Mouse (Mus musculus) brown adipose tissue, adult 24 weeks (tissue): ENCODE data around the gene Coq10b. TPM values are rescaled to one million over a fixed set of nuclear protein-coding genes. Genes with fewer than 3 reads are reported as not detected.
"Not testable (repeated sequence)": the region's sequence is repeated elsewhere in the genome, so short reads cannot be mapped to it uniquely, and the experiment has no call there.

Source experiments
- H3K27ac ChIP-seq: fragments of 200-500 bp; replicated peaks from 2 replicates; pipeline ENCODE4 v1.5.1; 2012; ENCODE audit warnings: low read depth, mild to moderate bottlenecking, low read length
- H3K4me1 ChIP-seq: fragments of 200-500 bp; 2 replicates; pipeline ENCODE4 v1.6.1; 2012; ENCODE audit warnings: low read length, mixed read lengths; ENCODE audit not compliant: control insufficient read depth, insufficient read depth, insufficient read length
- H3K4me3 ChIP-seq: fragments of 200-500 bp; 2 replicates; pipeline ENCODE4 v1.5.1; 2012; ENCODE audit warnings: low read depth, mild to moderate bottlenecking, low read length, moderate library complexity; ENCODE audit not compliant: insufficient read depth
- polyA plus RNA-seq: library from polyadenylated mRNA; stranded (reverse); fragments of >200 nt; gene quantifications from 2 replicates; pipeline ENCODE4 v1.2.4, GENCODE M21; 2012; ENCODE audit not compliant: missing spikeins, insufficient read depth, insufficient read length

The Coq10b gene
- polyA plus RNA-seq, 1 experiment = 34.4 TPM

DNA sequence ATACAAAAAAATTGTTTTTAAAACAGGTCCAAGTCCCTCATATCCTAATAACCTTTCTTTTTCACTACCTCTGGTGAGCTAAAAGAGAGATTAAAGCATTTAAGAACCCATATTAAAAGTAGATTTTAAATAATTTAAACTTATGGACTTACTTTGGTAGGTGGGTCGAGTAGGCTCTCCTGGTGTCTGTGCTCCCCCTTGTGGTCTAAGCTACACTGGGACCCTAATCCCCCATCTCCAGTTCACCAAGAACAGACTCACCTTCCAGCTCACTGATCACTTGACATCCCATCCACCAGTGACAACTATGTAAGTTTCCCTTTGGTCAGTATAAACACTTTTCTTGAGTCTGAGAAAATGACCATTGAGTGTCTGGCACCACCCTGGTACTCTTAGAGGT, 10.3 kb upstream of the Coq10b start:
- H3K4me1 ChIP-seq = no peaks in the 10 kb centered on the region
- H3K4me3 ChIP-seq = no peak overlapping the region
- no peak overlapping the region for H3K27ac ChIP-seq

DNA sequence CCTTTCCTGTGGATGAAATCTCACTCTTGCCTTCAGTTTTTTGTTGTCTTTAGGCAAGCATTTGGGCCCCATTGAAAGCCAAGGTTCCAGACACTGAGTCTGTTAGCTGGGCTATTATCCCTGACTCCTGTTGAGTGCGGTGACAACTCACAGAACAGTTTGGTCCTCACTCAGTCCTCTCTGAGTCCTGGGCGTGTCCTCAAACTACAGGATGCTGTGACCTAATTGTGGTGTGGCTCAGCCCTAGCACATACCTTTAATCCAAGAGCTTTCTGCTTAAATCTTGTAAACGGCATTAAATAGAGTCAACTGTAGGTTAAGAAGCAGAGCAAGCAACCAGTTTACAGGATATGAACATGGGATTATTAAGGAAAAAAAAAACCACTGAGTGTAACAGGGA, 9.4 kb upstream of the Coq10b start:
- Histone ChIP-seq H3K4me1 (no peaks in the 10 kb centered on the region), H3K27ac (no peak overlapping the region), H3K4me3 (no peak overlapping the region)

DNA sequence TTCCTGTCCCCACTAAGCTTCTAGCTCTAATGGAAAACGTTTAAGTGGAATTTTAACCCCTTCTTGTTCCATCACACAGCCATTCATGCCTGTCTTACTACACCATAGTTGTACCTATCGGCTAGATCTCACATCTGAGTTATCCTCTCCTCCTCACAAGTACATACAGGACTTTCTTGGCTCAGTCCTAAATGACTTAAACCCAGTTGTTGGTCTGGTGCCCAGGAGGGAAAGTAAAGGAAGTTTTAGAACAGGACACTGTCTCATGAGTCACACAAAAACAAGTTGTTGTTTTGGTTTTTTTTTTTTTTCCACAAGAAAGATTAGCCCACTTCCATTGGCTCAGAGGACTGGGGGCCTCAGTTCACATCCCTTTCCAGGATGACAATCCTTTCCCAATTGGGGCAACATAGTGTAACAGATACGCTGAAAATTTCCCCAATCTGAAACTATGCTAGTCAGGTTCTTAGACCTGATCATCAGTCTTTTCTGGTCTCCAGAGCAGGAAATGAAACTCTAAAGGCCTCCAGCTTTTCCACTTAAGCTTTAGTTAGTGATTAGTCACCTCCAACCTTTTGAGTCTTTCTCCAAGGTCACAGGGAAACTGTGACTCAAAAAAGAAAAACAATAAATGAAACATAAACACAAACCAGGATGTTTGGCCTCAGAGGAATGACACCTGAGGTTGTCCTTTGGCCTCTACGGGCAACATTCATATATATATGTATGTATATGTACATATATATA, 3.6 kb upstream of the Coq10b start:
- no peaks in the 10 kb centered on the region for H3K4me1 ChIP-seq
- H3K27ac ChIP-seq = no peak overlapping the region
- H3K4me3 ChIP-seq = no peak overlapping the region

DNA sequence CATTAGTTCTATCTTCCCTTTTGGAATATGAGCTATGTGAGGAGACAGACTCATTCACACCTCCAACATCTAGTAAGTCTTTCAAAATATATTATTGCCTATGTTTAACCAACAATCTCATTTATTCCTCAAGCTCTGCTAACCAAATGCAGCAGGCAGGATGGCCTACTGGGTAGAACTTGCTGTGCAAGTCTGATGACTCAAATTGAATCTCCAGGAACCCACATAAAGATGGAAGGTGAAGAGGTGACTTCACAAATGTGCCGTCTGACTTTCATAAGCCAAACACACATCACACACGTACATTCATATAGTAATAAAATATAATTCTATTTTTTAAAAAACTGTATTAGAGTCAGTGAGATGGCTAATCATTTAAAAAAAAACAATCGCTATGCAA, 899 bp upstream of the Coq10b start:
- Histone ChIP-seq H3K4me3 (peak overlapping the region; percentile 63; the same call in 1 of the 2 replicates), H3K27ac (peak overlapping the region; percentile 97), H3K4me1 (peaks cover 7% of the 10 kb centered on the region)

GRCm38 (mm10) chr1:55053005-55053404, 435 bp downstream of the Coq10b start:
- peaks cover 13% of the 10 kb centered on the region for H3K4me1 ChIP-seq
- H3K27ac ChIP-seq = peak overlapping the region; percentile 79
- peak overlapping the region; percentile 66 for H3K4me3 ChIP-seq

- Histone ChIP-seq H3K4me3 (peak overlapping the region; percentile 66), H3K4me1 (peaks cover 15% of the 10 kb centered on the region), H3K27ac (peak overlapping the region; percentile 79)
Observed at GRCm38 (mm10) chr1:55053596-55053995, 1.0 kb downstream of the Coq10b start.

GRCm38 (mm10) chr1:55055322-55056115, 2.9 kb downstream of the Coq10b start:
- Histone ChIP-seq H3K27ac (no peak overlapping the region), H3K4me3 (no peak overlapping the region), H3K4me1 (peaks cover 17% of the 10 kb centered on the region)

GRCm38 (mm10) chr1:55058383-55058782, 5.8 kb downstream of the Coq10b start:
- not testable (repeated sequence) for H3K4me3 ChIP-seq, H3K27ac ChIP-seq

DNA sequence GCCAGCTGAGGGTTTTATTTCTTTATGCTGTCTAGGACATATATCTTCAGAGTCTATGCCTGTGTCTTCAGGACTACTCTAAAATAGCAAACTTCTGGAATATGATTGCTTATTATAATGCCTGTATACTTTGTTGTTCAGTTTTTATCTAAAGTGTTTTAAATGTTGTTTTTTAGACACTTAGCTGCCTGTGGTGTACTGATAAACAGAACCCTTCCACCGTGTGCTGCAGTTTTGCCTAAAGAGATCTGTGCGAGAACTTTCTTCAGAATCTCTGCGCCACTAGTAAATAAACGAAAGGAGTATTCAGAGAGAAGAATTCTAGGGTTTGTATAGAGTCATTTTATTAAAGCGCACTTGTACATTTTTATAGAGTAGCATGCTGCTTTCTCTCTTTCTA, 8.5 kb downstream of the Coq10b start:
- Histone ChIP-seq H3K4me1 (peaks cover 12% of the 10 kb centered on the region), H3K27ac (no peak overlapping the region), H3K4me3 (no peak overlapping the region)

More at GRCm38 (mm10) chr1:55058383-55058782, 5.8 kb downstream of the Coq10b start:
- H3K4me1 ChIP-seq = peaks cover 17% of the 10 kb centered on the region

DNA sequence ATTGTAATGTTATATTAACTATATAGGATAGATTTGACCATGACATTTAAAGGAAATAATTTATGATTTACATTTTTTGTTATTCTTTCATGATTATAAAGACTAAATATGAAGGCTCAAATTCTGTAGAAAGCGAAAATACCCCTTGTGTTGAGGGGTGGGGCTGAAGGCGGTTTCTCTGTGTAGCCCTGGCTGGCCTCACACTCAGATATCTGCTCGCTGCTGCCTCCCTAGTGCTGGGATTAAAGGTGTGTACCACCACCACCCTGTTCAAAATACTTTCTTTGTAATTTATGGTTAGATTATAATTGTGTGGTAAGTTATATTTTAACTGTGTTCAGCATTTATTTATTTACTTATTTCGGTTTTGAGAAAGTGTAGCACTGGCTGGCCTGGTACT, 9.2 kb downstream of the Coq10b start:
- Histone ChIP-seq H3K4me1 (peaks cover 9% of the 10 kb centered on the region), H3K4me3 (no peak overlapping the region), H3K27ac (no peak overlapping the region)

DNA sequence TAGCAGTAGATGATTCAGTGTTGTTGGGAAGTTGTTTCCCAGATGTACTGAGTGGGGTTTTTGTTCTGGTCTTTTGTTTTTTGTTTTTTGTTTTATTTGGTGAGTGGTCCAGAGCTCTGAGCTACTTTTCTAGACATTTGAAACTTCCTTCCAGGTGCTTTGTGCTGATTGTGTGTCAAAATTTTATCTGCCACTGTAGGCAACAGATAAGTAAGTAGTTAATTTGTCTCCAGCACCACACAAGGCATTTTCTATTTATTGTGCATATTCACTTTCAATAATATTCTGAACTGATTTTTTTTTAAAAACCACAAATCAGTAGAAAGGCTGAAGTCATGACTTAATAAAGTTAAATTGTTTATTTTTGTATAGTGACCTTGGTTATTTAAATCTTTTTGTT, 19.8 kb downstream of the Coq10b start:
- not testable (repeated sequence) for H3K4me1 ChIP-seq, H3K4me3 ChIP-seq, H3K27ac ChIP-seq

DNA sequence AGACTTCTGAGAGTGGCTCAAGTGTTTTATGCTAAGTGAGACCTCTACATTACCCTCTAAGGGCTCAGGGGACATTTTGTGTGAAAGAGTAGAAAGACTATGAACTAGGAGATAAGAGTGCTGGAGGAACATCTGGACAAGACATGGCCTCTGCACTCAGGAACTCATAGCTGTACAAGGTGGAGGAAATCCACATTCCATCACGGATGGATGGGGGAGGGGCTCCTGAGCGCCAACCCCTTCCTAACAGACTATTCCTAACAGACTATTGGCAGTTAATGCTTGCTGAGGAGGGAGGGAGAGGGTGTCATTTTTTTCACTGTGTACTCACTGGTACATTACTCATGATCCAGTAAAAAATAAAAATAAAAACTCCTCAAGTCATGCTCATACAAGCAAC, 22.2 kb downstream of the Coq10b start:
- Histone ChIP-seq H3K4me1 (no peaks in the 10 kb centered on the region), H3K27ac (no peak overlapping the region), H3K4me3 (no peak overlapping the region)

DNA sequence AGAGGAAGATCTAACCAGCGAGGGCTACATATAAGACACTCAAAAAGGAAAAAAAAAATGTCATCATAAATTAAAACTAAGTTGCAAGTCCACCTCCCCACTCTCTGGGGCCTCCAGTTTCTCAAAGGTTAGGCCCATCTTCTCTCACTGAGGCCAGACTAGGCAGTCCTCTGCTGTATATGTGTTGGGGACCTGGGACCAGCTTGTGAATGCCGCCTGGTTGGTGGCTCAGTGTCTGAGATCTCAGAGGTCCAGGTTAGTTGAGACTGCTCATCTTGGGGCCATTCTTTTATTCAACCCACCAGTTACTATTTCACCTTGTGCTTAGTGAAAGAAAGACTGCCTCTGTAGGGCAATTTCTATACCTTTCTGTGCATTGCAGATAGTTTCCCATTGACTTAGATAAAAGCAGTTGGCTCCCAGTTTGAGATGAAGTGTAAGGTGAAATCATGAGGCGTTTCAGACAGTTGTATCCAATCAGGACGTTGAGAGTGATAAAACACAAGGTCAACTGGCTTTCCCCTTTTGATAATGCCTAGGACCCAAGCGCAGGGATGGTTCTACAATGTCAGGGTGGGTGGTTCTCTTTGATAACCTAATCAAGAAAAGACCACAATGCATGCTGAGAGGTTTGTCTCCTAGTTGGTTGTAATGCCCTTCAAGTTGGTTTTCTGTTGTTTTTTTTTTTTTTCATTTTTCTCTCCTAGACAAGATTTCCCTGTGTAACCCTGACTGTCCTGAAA, 23.3 kb downstream of the Coq10b start:
- Histone ChIP-seq H3K4me3 (no peak overlapping the region), H3K27ac (no peak overlapping the region), H3K4me1 (no peaks in the 10 kb centered on the region)

GRCm38 (mm10) chr1:55076395-55076743, 23.8 kb downstream of the Coq10b start:
- H3K4me1 ChIP-seq = no peaks in the 10 kb centered on the region
- no peak overlapping the region for H3K4me3 ChIP-seq
- H3K27ac ChIP-seq = no peak overlapping the region

- Histone ChIP-seq H3K4me3 (no peak overlapping the region), H3K4me1 (no peaks in the 10 kb centered on the region), H3K27ac (no peak overlapping the region)
Observed at GRCm38 (mm10) chr1:55076849-55077516, 24.4 kb downstream of the Coq10b start.
